Mouse (Mus musculus) thymus, adult 2 months (tissue): ENCODE results near the gene Apoe.

ENCODE experiments used
- CTCF ChIP-seq: fragments of 200-500 bp; IDR thresholded peaks from 2 replicates; pipeline ENCODE4 v1.5.1; 2012; ENCODE audit warnings: mild to moderate bottlenecking, control low read depth, low read length, moderate library complexity, borderline replicate concordance; ENCODE audit not compliant: control insufficient read depth, poor library complexity, insufficient read depth; ENCODE audit errors: extremely low read depth
- POLR2A ChIP-seq: fragments of 200-500 bp; IDR thresholded peaks from 2 replicates; pipeline ENCODE4 v1.6.1; 2012; ENCODE audit warnings: mild to moderate bottlenecking, low read length, control low read depth, moderate library complexity; ENCODE audit not compliant: control insufficient read depth, poor library complexity, insufficient read depth; ENCODE audit errors: extremely low read depth

- TF ChIP-seq CTCF (no peak), POLR2A (no peak)
Observed at GRCm38 (mm10) chr7:19738771-19739170, 39.8 kb upstream of the Apoe start.
